Mouse (Mus musculus): ENCODE results near the gene Ankrd44.
A peak's percentile ranks its signal among the peaks of the same experiment; 100 is the strongest.

Gene Ankrd44

GRCm38 (mm10) chr1:54844361-54844760, 81.8 kb downstream of the Ankrd44 start:
- no peak for DNase-seq

GRCm38 (mm10) chr1:54842765-54843461, 83.3 kb downstream of the Ankrd44 start:
- no peak for DNase-seq

GRCm38 (mm10) chr1:54841788-54842187, 84.4 kb downstream of the Ankrd44 start:
- DNase-seq, result peak; percentile 59 to 68

GRCm38 (mm10) chr1:54840040-54840439, 86.1 kb downstream of the Ankrd44 start:
- DNase-seq, result no peak

- DNase-seq, result no peak
Observed at GRCm38 (mm10) chr1:54838486-54838805, 87.7 kb downstream of the Ankrd44 start.

GRCm38 (mm10) chr1:54837721-54838485, 88.3 kb downstream of the Ankrd44 start:
- DNase-seq, result no peak

- no peak for DNase-seq
Observed at GRCm38 (mm10) chr1:54835661-54836205, 90.5 kb downstream of the Ankrd44 start.

GRCm38 (mm10) chr1:54833221-54833620, 93.0 kb downstream of the Ankrd44 start:
- no peak for DNase-seq

- peak; percentile 62 to 66 for DNase-seq
Observed at GRCm38 (mm10) chr1:54832765-54833164, 93.4 kb downstream of the Ankrd44 start.

GRCm38 (mm10) chr1:54830223-54830622, 96.0 kb downstream of the Ankrd44 start:
- no peak for DNase-seq

- no peak for DNase-seq
Observed at GRCm38 (mm10) chr1:54829681-54830213, 96.4 kb downstream of the Ankrd44 start.

GRCm38 (mm10) chr1:54827827-54828226, 98.4 kb downstream of the Ankrd44 start:
- DNase-seq, result peak; percentile 58 to 64

- no peak for DNase-seq
Observed at GRCm38 (mm10) chr1:54827351-54827750, 98.8 kb downstream of the Ankrd44 start.

- DNase-seq, result no peak
Observed at GRCm38 (mm10) chr1:54826426-54826986, 99.7 kb downstream of the Ankrd44 start.

- DNase-seq, result no peak
Observed at GRCm38 (mm10) chr1:54825718-54826425, 100.3 kb downstream of the Ankrd44 start.

GRCm38 (mm10) chr1:54824106-54824808, 101.9 kb downstream of the Ankrd44 start:
- no peak for DNase-seq

GRCm38 (mm10) chr1:54821797-54822196, 104.4 kb downstream of the Ankrd44 start:
- no peak for DNase-seq

GRCm38 (mm10) chr1:54815206-54815855, 110.9 kb downstream of the Ankrd44 start:
- no peak for DNase-seq

GRCm38 (mm10) chr1:54809811-54810549, 116.2 kb downstream of the Ankrd44 start:
- no peak for DNase-seq

- no peak for DNase-seq
Observed at GRCm38 (mm10) chr1:54809098-54809490, 117.1 kb downstream of the Ankrd44 start.
